Mouse (Mus musculus) stomach, embryonic 16.5 days (tissue): ENCODE data around the gene Ip6k3. TPM values are rescaled to one million over a fixed set of nuclear protein-coding genes. Genes with fewer than 3 reads are reported as not detected.

Source experiments
- ATAC-seq: fragments of 200-750 bp; cut with Nextera tagmentation; 2 replicates; pipeline ENCODE4 v1.8.0; 2017; ENCODE audit warnings: moderate number of reproducible peaks, moderate TSS enrichment; ENCODE audit not compliant: insufficient read depth, low FRiP score
- H3K27ac ChIP-seq: fragments of 300-500 bp; sonication (generic); 2 replicates; pipeline ENCODE4 v1.5.1; 2014; ENCODE audit warnings: low read length
- H3K27me3 ChIP-seq: fragments of 300-500 bp; sonication (generic); 2 replicates; pipeline ENCODE4 v1.6.1; 2014; ENCODE audit warnings: low read length, control low read depth, mixed read lengths; ENCODE audit not compliant: control insufficient read depth, insufficient read depth
- H3K36me3 ChIP-seq: fragments of 300-500 bp; sonication (generic); 2 replicates; pipeline ENCODE4 v1.6.1; 2014; ENCODE audit warnings: low read length; ENCODE audit not compliant: control insufficient read depth, insufficient read depth
- H3K4me1 ChIP-seq: fragments of 300-500 bp; sonication (generic); 2 replicates; pipeline ENCODE4 v1.6.1; 2014; ENCODE audit warnings: low read length, control low read depth, mixed read lengths; ENCODE audit not compliant: control insufficient read depth, insufficient read depth
- H3K4me2 ChIP-seq: fragments of 300-500 bp; sonication (generic); 2 replicates; pipeline ENCODE4 v1.6.1; 2014; ENCODE audit warnings: low read depth, low read length, mixed read lengths
- H3K4me3 ChIP-seq: fragments of 300-500 bp; sonication (generic); replicated peaks from 2 replicates; pipeline ENCODE4 v1.5.1; 2014; ENCODE audit warnings: mild to moderate bottlenecking, low read length
- H3K9ac ChIP-seq: fragments of 300-500 bp; sonication (generic); 2 replicates; pipeline ENCODE4 v1.6.1; 2014; ENCODE audit warnings: low read length
- H3K9me3 ChIP-seq: fragments of 300-500 bp; sonication (generic); replicated peaks from 2 replicates; pipeline ENCODE4 v1.6.1; 2016; ENCODE audit warnings: low read length, control low read depth; ENCODE audit not compliant: control insufficient read depth
- WGBS: fragments of 180-500 bp; shearing (Covaris S2); extraction: QIAGEN DNeasy Blood & Tissue Kit; methylation state at CpG from one replicate; pipeline ENCODE4 v1.1.7; 2014; 5-methylcytosine and 5-hydroxymethylcytosine counted together
- polyA plus RNA-seq: library from polyadenylated mRNA; unstranded; fragments of >200 nt; fragmentation: Nextera tagmentation; extraction: Ambion mirVana; gene quantifications from 2 replicates; pipeline ENCODE4 v1.2.1, GENCODE M21; 2015

Gene Ip6k3
- polyA plus RNA-seq, 1 experiment from 2014 or later = 1.3 TPM

GRCm38 (mm10) chr17:27133551-27134141 lies 33.9 kb downstream of the Ip6k3 start, which contains the start of gene Uqcc2:
Uqcc2 (minus strand) TSS chr17:27133916.
- Histone ChIP-seq H3K9me3 (peaks cover 4% of the 10 kb centered on the region; the same call in 1 of the 2 replicates), H3K4me1 (peaks cover 26% of the 10 kb centered on the region), H3K4me2 (peak within 1 kb of the TSS; percentile 68), H3K27ac (no peak within 1 kb of the TSS; the same call in 1 of the 2 replicates), H3K9ac (peak within 1 kb of the TSS; percentile 81), H3K27me3 (no peaks in the 10 kb centered on the region), H3K36me3 (no peaks in the 10 kb centered on the region), H3K4me3 (peak within 1 kb of the TSS; percentile 77)
- ATAC-seq = peak; percentile 96
- 0% methylated on average over 46 of the region's 46 CpGs for WGBS

- Histone ChIP-seq H3K4me1 (peaks cover 26% of the 10 kb centered on the region), H3K27ac (no peak overlapping the region), H3K27me3 (no peaks in the 10 kb centered on the region), H3K36me3 (no peaks in the 10 kb centered on the region), H3K4me3 (no peak overlapping the region), H3K9ac (no peak overlapping the region), H3K4me2 (no peak overlapping the region), H3K9me3 (peaks cover 4% of the 10 kb centered on the region; the same call in 1 of the 2 replicates)
- 85% methylated on average over 10 of the region's 10 CpGs for WGBS
- ATAC-seq = no peak
Observed at GRCm38 (mm10) chr17:27132238-27132637, 35.4 kb downstream of the Ip6k3 start.

GRCm38 (mm10) chr17:27131240-27131665 lies 36.3 kb downstream of the Ip6k3 start:
- 81% methylated on average over 10 of the region's 10 CpGs for WGBS
- Histone ChIP-seq H3K9ac (no peak overlapping the region), H3K27me3 (no peaks in the 10 kb centered on the region), H3K4me2 (no peak overlapping the region), H3K27ac (no peak overlapping the region), H3K4me3 (no peak overlapping the region), H3K36me3 (no peaks in the 10 kb centered on the region), H3K4me1 (peaks cover 32% of the 10 kb centered on the region), H3K9me3 (no peaks in the 10 kb centered on the region)
- no peak for ATAC-seq

GRCm38 (mm10) chr17:27130246-27130645 lies 37.3 kb downstream of the Ip6k3 start:
- Histone ChIP-seq H3K27ac (no peak overlapping the region), H3K4me3 (no peak overlapping the region), H3K4me2 (no peak overlapping the region), H3K4me1 (peaks cover 33% of the 10 kb centered on the region), H3K9me3 (no peaks in the 10 kb centered on the region), H3K9ac (peak overlapping the region; percentile 44), H3K36me3 (no peaks in the 10 kb centered on the region), H3K27me3 (no peaks in the 10 kb centered on the region)
- WGBS = 40% methylated on average over 9 of the region's 9 CpGs
- ATAC-seq = no peak

GRCm38 (mm10) chr17:27129819-27130218 lies 37.8 kb downstream of the Ip6k3 start:
- H3K9me3 ChIP-seq = no peaks in the 10 kb centered on the region
- WGBS = 69% methylated on average over 7 of the region's 7 CpGs
- no peaks in the 10 kb centered on the region for H3K27me3 ChIP-seq
- H3K4me2 ChIP-seq = no peak overlapping the region
- H3K9ac ChIP-seq = peak overlapping the region; percentile 44; the same call in 1 of the 2 replicates
- H3K4me1 ChIP-seq = peaks cover 33% of the 10 kb centered on the region
- H3K4me3 ChIP-seq = no peak overlapping the region
- ATAC-seq = no peak
- H3K27ac ChIP-seq = no peak overlapping the region
- H3K36me3 ChIP-seq = no peaks in the 10 kb centered on the region

- Histone ChIP-seq H3K4me2 (no peak overlapping the region), H3K9me3 (no peaks in the 10 kb centered on the region), H3K9ac (no peak overlapping the region), H3K27me3 (no peaks in the 10 kb centered on the region), H3K4me3 (no peak overlapping the region), H3K36me3 (no peaks in the 10 kb centered on the region), H3K4me1 (peaks cover 32% of the 10 kb centered on the region), H3K27ac (no peak overlapping the region)
- 76% methylated on average over 13 of the region's 13 CpGs for WGBS
- ATAC-seq = no peak
Observed at GRCm38 (mm10) chr17:27129291-27129690, 38.3 kb downstream of the Ip6k3 start.

GRCm38 (mm10) chr17:27128189-27128588 lies 39.4 kb downstream of the Ip6k3 start:
- Histone ChIP-seq H3K4me3 (no peak overlapping the region), H3K36me3 (no peaks in the 10 kb centered on the region), H3K27me3 (no peaks in the 10 kb centered on the region), H3K9me3 (no peaks in the 10 kb centered on the region), H3K27ac (no peak overlapping the region), H3K9ac (no peak overlapping the region), H3K4me2 (no peak overlapping the region), H3K4me1 (peaks cover 28% of the 10 kb centered on the region)
- ATAC-seq = no peak
- 84% methylated on average over 5 of the region's 5 CpGs for WGBS

- Histone ChIP-seq H3K9ac (no peak overlapping the region), H3K9me3 (no peaks in the 10 kb centered on the region), H3K27me3 (no peaks in the 10 kb centered on the region), H3K4me3 (no peak overlapping the region), H3K27ac (no peak overlapping the region), H3K4me1 (peaks cover 20% of the 10 kb centered on the region; the same call in 1 of the 2 replicates), H3K4me2 (no peak overlapping the region), H3K36me3 (0 out of 2 replicates have a peak, but pooled peaks cover 7% of the 10 kb centered on the region)
- WGBS = 64% methylated on average over 10 of the region's 10 CpGs
- ATAC-seq = no peak
Observed at GRCm38 (mm10) chr17:27126974-27127373, 40.6 kb downstream of the Ip6k3 start.

GRCm38 (mm10) chr17:27125669-27126202 lies 41.9 kb downstream of the Ip6k3 start:
- ATAC-seq = no peak
- no peaks in the 10 kb centered on the region for H3K27me3 ChIP-seq
- no peaks in the 10 kb centered on the region for H3K9me3 ChIP-seq
- peaks cover 20% of the 10 kb centered on the region; the same call in 1 of the 2 replicates for H3K4me1 ChIP-seq
- no peak overlapping the region for H3K4me3 ChIP-seq
- WGBS = 85% methylated on average over 11 of the region's 11 CpGs
- no peak overlapping the region for H3K27ac ChIP-seq
- 0 out of 2 replicates have a peak, but pooled peaks cover 12% of the 10 kb centered on the region for H3K36me3 ChIP-seq
- H3K9ac ChIP-seq = no peak overlapping the region
- no peak overlapping the region for H3K4me2 ChIP-seq
